ENCODE assay signal across 8 mouse cellular contexts in genomic region chr17:5057944-5058720, GRCm38 (mm10).
DNase-seq lines count a peak whose midpoint lies in the region; ATAC-seq lines count a peak whose summit lies in the region.
"Had no signal": no experiment of that assay in that cellular context is flagged by ENCODE, and none has a peak within 500 bp of the region (broad histone marks: within the 10 kb centered on the region; RNA-seq: fewer than 3 reads in every experiment).

No protein-coding gene starts in this region.

- 0 out of 2 replicates have a peak overlapping the region, but pooled peaks have one; percentile 24 for H3K9ac ChIP-seq in hindbrain, embryonic 14.5 days
- 0 out of 2 replicates have a peak overlapping the region, but pooled peaks have one; percentile 15 for H3K9ac ChIP-seq in midbrain, embryonic 16.5 days (ENCODE audit: low read depth, low read length)

- peak overlapping the region; percentile 21; the same call in 1 of the 2 replicates for H3K4me2 ChIP-seq in hindbrain, embryonic 14.5 days (replicated peaks)
- H3K4me2 ChIP-seq in midbrain, embryonic 16.5 days (ENCODE audit: low read length) = peak overlapping the region; percentile 29

- H3K27ac ChIP-seq in hindbrain, embryonic 14.5 days = peak overlapping the region; percentile 65
- peak overlapping the region; percentile 40 for H3K27ac ChIP-seq in midbrain, embryonic 16.5 days (ENCODE audit: low read length)

- H3K9me3 ChIP-seq in hindbrain, embryonic 14.5 days (ENCODE audit: control insufficient read depth, low read length) = no peaks in the 10 kb centered on the region
- no peaks in the 10 kb centered on the region for H3K9me3 ChIP-seq in midbrain, embryonic 16.5 days (replicated peaks; ENCODE audit: control insufficient read depth, low read length, poor library complexity, severe bottlenecking)

- peak; percentile 71 for ATAC-seq in hindbrain, embryonic 14.5 days (ENCODE audit: low FRiP score)
- peak; percentile 67 for ATAC-seq in midbrain, embryonic 16.5 days

- H3K4me3 ChIP-seq in hindbrain, embryonic 14.5 days (replicated peaks; ENCODE audit: low read length) = no peak overlapping the region
- H3K4me3 ChIP-seq in midbrain, embryonic 16.5 days (ENCODE audit: low read depth, low read length) = no peak overlapping the region
- H3K4me3 ChIP-seq: erythroblast, embryonic 14.5 days had no signal

- H3K4me1 ChIP-seq in hindbrain, embryonic 14.5 days (replicated peaks; ENCODE audit: control insufficient read depth, insufficient read depth, low read length) = peaks cover 55% of the 10 kb centered on the region
- H3K4me1 ChIP-seq in midbrain, embryonic 16.5 days (ENCODE audit: control insufficient read depth, insufficient read depth, low read length) = peaks cover 39% of the 10 kb centered on the region

- DNase-seq in adrenal gland, adult 2 months = peak; percentile 62
- DNase-seq in cerebellum, adult 9-10 months = peak; percentile 64
- DNase-seq in frontal cortex, postnatal 36 days (ENCODE audit: low spot score in 2 of 2) = peak; percentile 13 to 32
- peak; percentile 62 for DNase-seq in hindbrain, embryonic 14.5 days (ENCODE audit: low spot score)
- DNase-seq in liver = peak; percentile 54
- peak; percentile 52 for DNase-seq in testis, postnatal 14 days (ENCODE audit: low spot score)

- no peaks in the 10 kb centered on the region for H3K36me3 ChIP-seq in hindbrain, embryonic 14.5 days (replicated peaks; ENCODE audit: control insufficient read depth, insufficient read depth)
- no peaks in the 10 kb centered on the region for H3K36me3 ChIP-seq in midbrain, embryonic 16.5 days (ENCODE audit: control insufficient read depth, insufficient read depth, low read length)

- WGBS in hindbrain, embryonic 14.5 days = 2% methylated on average over 10 of the region's 10 CpGs
- WGBS in midbrain, embryonic 16.5 days = 3% methylated on average over 10 of the region's 10 CpGs

- no peaks in the 10 kb centered on the region for H3K27me3 ChIP-seq in hindbrain, embryonic 14.5 days (ENCODE audit: control insufficient read depth, insufficient read depth, low read length)
- H3K27me3 ChIP-seq in midbrain, embryonic 16.5 days (ENCODE audit: control insufficient read depth, insufficient read depth, low read depth, low read length) = no peaks in the 10 kb centered on the region
